Mouse (Mus musculus) forebrain, embryonic 16.5 days (tissue): ENCODE results near the gene Ensa. TPM values are rescaled to one million over a fixed set of nuclear protein-coding genes. Genes with fewer than 3 reads are reported as not detected.

Source experiments
- ATAC-seq: fragments of 200-750 bp; cut with Nextera tagmentation; 2 replicates; pipeline ENCODE4 v1.8.0; 2017; ENCODE audit warnings: mild to moderate bottlenecking, moderate library complexity
- H3K27ac ChIP-seq: fragments of 300-500 bp; sonication (generic); 2 replicates; pipeline ENCODE4 v1.5.1; 2014; ENCODE audit warnings: low read length, control low read depth
- H3K27me3 ChIP-seq: fragments of 300-500 bp; sonication (generic); replicated peaks from 2 replicates; pipeline ENCODE4 v1.6.1; 2014; ENCODE audit warnings: low read length; ENCODE audit not compliant: control insufficient read depth, insufficient read depth
- H3K36me3 ChIP-seq: fragments of 300-500 bp; sonication (generic); 2 replicates; pipeline ENCODE4 v1.6.1; 2014; ENCODE audit not compliant: control insufficient read depth, insufficient read depth
- H3K4me1 ChIP-seq: fragments of 300-500 bp; sonication (generic); replicated peaks from 2 replicates; pipeline ENCODE4 v1.6.1; 2014; ENCODE audit warnings: low read length; ENCODE audit not compliant: control insufficient read depth, insufficient read depth
- H3K4me2 ChIP-seq: fragments of 300-500 bp; sonication (generic); 2 replicates; pipeline ENCODE4 v1.6.1; 2014; ENCODE audit warnings: mild to moderate bottlenecking, low read length, control low read depth
- H3K4me3 ChIP-seq: fragments of 300-500 bp; sonication (generic); replicated peaks from 2 replicates; pipeline ENCODE4 v1.5.1; 2014; ENCODE audit warnings: mild to moderate bottlenecking, low read length, control low read depth
- H3K9ac ChIP-seq: fragments of 300-500 bp; sonication (generic); replicated peaks from 2 replicates; pipeline ENCODE4 v1.6.1; 2014; ENCODE audit warnings: low read depth, low read length, control low read depth
- H3K9me3 ChIP-seq: fragments of 300-500 bp; sonication (generic); 2 replicates; pipeline ENCODE4 v1.6.1; 2016; ENCODE audit warnings: low read length; ENCODE audit not compliant: control insufficient read depth
- WGBS: fragments of 180-500 bp; shearing (Covaris S2); extraction: QIAGEN DNeasy Blood & Tissue Kit; methylation state at CpG from one replicate; pipeline ENCODE4 v1.1.7; 2014; 5-methylcytosine and 5-hydroxymethylcytosine counted together
- polyA plus RNA-seq: library from polyadenylated mRNA; unstranded; fragments of >200 nt; fragmentation: Nextera tagmentation; extraction: Ambion mirVana; gene quantifications from 2 replicates; pipeline ENCODE4 v1.2.1, GENCODE M21; 2015

Ensa gene
- polyA plus RNA-seq, 1 experiment from 2014 or later, result 124 TPM

- WGBS, result 84% methylated on average over 4 of the region's 4 CpGs
- Histone ChIP-seq H3K36me3 (peaks cover 21% of the 10 kb centered on the region), H3K4me1 (no peaks in the 10 kb centered on the region), H3K4me3 (no peak overlapping the region), H3K9ac (no peak overlapping the region), H3K9me3 (no peaks in the 10 kb centered on the region), H3K27me3 (no peaks in the 10 kb centered on the region), H3K27ac (no peak overlapping the region), H3K4me2 (no peak overlapping the region)
- no peak for ATAC-seq
Measured at GRCm38 (mm10) chr3:95635636-95636035, 10.8 kb downstream of the Ensa start.

DNA sequence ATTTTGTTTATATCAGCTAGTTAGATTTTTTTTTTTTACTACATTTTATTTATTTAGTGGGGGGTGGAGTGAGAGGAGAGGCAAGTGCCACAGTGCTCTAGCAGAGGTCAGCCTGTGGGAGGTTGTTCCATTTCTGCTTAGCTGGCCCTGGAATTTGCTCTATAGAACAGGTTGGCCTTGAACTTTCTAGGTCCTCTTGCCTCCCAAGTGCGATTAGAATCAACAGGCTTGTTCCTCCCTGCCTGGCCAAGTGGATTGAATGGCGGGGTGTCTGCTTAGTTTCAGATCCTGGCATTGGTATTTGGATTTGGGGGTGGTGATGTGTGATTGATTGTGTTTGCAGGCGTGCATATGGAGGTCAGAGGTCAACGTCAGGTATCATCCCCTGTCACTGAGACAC is 11.3 kb downstream of the Ensa start:
- Histone ChIP-seq H3K4me2 (no peak overlapping the region), H3K27me3 (no peaks in the 10 kb centered on the region), H3K4me1 (no peaks in the 10 kb centered on the region), H3K36me3 (peaks cover 17% of the 10 kb centered on the region), H3K27ac (no peak overlapping the region), H3K9me3 (no peaks in the 10 kb centered on the region), H3K4me3 (no peak overlapping the region), H3K9ac (no peak overlapping the region)
- no peak for ATAC-seq
- 92% methylated on average over 4 of the region's 4 CpGs for WGBS

DNA sequence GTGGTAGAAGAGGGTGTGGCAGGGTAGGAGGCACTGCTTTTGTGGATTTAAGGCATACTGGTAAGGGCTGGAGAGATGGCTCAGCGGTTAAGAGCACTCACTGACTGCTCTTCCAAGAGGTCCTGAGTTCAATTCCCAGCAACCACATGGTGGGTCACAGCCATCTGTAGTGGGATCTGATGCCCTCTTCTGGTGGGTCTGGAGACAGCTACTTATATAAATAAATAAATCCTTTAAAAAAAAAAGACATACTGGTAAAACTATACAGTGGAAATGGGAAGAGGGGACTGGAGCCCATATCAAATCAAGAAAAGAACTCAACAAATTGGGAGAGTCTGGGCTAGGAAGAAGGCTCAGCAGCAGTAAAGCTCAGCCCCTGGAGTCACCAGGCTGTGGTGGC is 14.9 kb downstream of the Ensa start:
- H3K36me3 ChIP-seq, result peaks cover 7% of the 10 kb centered on the region
- H3K9me3 ChIP-seq, result no peaks in the 10 kb centered on the region
- H3K27me3 ChIP-seq, result no peaks in the 10 kb centered on the region
- H3K27ac ChIP-seq, result no peak overlapping the region
- no peaks in the 10 kb centered on the region for H3K4me1 ChIP-seq
- H3K4me3 ChIP-seq, result no peak overlapping the region
- no peak overlapping the region for H3K4me2 ChIP-seq
- no peak overlapping the region for H3K9ac ChIP-seq
- ATAC-seq, result no peak
- WGBS, result 85% methylated on average over 1 of the region's 1 CpGs

- Histone ChIP-seq H3K27ac (no peak overlapping the region), H3K4me1 (no peaks in the 10 kb centered on the region), H3K9ac (no peak overlapping the region), H3K4me2 (no peak overlapping the region), H3K27me3 (no peaks in the 10 kb centered on the region), H3K9me3 (no peaks in the 10 kb centered on the region), H3K4me3 (no peak overlapping the region), H3K36me3 (no peaks in the 10 kb centered on the region)
- 91% methylated on average over 7 of the region's 7 CpGs for WGBS
- no peak for ATAC-seq
Measured at GRCm38 (mm10) chr3:95643097-95643496, 18.3 kb downstream of the Ensa start.

- no peaks in the 10 kb centered on the region for H3K27me3 ChIP-seq
- H3K9me3 ChIP-seq, result no peaks in the 10 kb centered on the region
- ATAC-seq, result no peak
- H3K4me2 ChIP-seq, result no peak overlapping the region
- H3K27ac ChIP-seq, result no peak overlapping the region
- no peaks in the 10 kb centered on the region for H3K4me1 ChIP-seq
- 63% methylated on average over 10 of the region's 10 CpGs for WGBS
- no peak overlapping the region for H3K4me3 ChIP-seq
- H3K36me3 ChIP-seq, result no peaks in the 10 kb centered on the region
- no peak overlapping the region for H3K9ac ChIP-seq
Measured at GRCm38 (mm10) chr3:95645313-95646235, 20.8 kb downstream of the Ensa start.

GRCm38 (mm10) chr3:95648016-95648415 is 23.2 kb downstream of the Ensa start:
- H3K4me3 ChIP-seq, result no peak overlapping the region
- no peak for ATAC-seq
- H3K27ac ChIP-seq, result no peak overlapping the region
- H3K9ac ChIP-seq, result no peak overlapping the region
- no peaks in the 10 kb centered on the region for H3K9me3 ChIP-seq
- no peaks in the 10 kb centered on the region for H3K36me3 ChIP-seq
- H3K4me1 ChIP-seq, result no peaks in the 10 kb centered on the region
- no peak overlapping the region for H3K4me2 ChIP-seq
- H3K27me3 ChIP-seq, result no peaks in the 10 kb centered on the region
- 93% methylated on average over 5 of the region's 5 CpGs for WGBS

- H3K4me2 ChIP-seq, result no peak overlapping the region
- no peaks in the 10 kb centered on the region for H3K9me3 ChIP-seq
- ATAC-seq, result no peak
- no peak overlapping the region for H3K9ac ChIP-seq
- no peaks in the 10 kb centered on the region for H3K27me3 ChIP-seq
- H3K4me1 ChIP-seq, result no peaks in the 10 kb centered on the region
- no peak overlapping the region for H3K27ac ChIP-seq
- no peaks in the 10 kb centered on the region for H3K36me3 ChIP-seq
- no peak overlapping the region for H3K4me3 ChIP-seq
- WGBS, result 74% methylated on average over 6 of the region's 6 CpGs
Measured at GRCm38 (mm10) chr3:95650276-95651032, 25.7 kb downstream of the Ensa start.

- no peak overlapping the region for H3K4me2 ChIP-seq
- H3K9me3 ChIP-seq, result no peaks in the 10 kb centered on the region
- no peak overlapping the region for H3K27ac ChIP-seq
- H3K36me3 ChIP-seq, result no peaks in the 10 kb centered on the region
- ATAC-seq, result no peak
- H3K9ac ChIP-seq, result no peak overlapping the region
- H3K4me1 ChIP-seq, result no peaks in the 10 kb centered on the region
- H3K4me3 ChIP-seq, result no peak overlapping the region
- 89% methylated on average over 3 of the region's 3 CpGs for WGBS
- H3K27me3 ChIP-seq, result no peaks in the 10 kb centered on the region
Measured at GRCm38 (mm10) chr3:95651033-95651373, 26.2 kb downstream of the Ensa start.

DNA sequence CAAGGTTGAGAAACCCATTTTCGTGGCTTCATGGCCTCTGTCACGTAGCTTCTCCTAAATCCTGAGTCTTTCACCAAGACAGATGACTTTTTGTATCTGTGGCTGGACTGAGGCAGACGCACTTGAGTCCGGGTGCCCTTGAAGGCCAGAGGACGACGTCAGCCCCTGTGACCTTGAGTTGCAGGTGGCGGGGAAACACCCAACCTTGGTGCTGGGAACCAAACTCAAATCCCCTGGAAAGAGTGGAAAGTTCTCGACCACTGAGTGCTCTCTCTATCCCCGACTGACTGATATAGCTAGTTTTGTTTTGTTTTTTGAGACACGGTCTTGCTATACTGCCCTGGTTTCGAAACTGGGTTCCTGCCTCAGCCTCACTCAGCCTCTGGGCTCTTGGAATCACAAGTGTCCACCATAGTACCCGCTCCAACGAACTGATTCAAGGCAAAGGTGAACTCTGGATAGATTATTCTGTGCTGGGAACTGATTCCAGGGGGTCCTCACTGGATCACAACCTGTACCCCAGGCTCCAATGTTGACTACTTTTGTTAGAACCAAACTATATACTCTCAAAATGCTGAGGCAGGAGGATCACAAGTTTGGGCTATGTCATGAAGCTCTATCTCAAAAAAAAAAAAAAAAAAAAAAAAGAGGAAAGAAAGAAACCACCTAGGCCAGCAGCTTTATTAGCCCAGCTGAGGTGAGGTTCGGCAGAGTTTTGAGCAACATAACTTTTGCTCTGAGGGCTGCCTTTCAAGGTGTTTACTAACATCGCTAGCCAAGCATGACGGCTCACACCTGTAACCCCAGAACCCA is 26.8 kb downstream of the Ensa start:
- H3K4me3 ChIP-seq, result no peak overlapping the region
- H3K4me1 ChIP-seq, result no peaks in the 10 kb centered on the region
- no peaks in the 10 kb centered on the region for H3K36me3 ChIP-seq
- no peak overlapping the region for H3K4me2 ChIP-seq
- 89% methylated on average over 16 of the region's 16 CpGs for WGBS
- ATAC-seq, result no peak
- no peak overlapping the region for H3K9ac ChIP-seq
- no peaks in the 10 kb centered on the region for H3K27me3 ChIP-seq
- no peaks in the 10 kb centered on the region for H3K9me3 ChIP-seq
- no peak overlapping the region for H3K27ac ChIP-seq
